Mouse (Mus musculus): ENCODE measurements at regions not wholly inside any gene's neighbourhood (a gene's known extent, or its start where the extent isn't known, plus 50 kb on each side); places are given as distances from the start of the nearest gene placed in this dataset.

DNA sequence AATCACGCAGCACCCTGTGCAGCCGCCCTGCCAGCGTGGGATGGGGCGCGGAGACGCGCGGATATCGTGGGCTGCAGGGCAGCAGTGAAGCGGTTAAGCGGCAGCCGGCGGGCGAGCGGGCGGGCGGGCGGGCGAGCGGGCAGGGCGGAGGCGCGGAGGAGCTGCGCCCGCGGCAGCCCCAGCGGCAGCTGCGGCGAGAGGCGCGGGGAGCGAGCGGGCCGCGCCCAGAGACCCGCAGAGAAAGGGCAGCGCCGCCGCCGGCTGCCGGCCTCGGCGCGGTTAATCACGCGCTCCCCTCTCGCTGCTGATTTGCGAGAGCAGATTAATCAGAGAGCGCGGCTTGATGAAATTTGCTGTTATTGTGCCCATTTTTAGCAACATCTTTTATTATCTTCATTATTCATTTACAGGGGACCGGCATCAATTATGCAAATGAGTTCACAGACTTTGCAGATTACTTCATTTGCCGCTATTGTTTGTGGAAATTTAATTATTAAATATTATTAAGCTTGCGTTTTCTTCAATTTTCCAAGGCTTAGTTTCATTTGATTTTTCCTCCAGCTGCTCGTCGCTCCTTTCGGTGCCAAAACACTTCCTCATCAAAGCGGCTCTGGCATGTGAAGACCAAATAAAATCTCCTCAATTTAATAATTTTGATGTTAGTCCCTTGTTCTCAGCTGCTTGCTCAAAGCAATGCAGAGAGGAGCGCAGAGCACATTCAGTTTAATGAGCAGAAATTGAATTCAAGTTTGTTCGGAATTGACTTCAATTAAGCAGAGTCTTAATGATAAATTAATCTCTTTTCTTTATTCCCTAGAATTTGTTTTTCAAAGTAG lies 219.2 kb upstream of the Pkn2 start:
- Histone ChIP-seq H3K4me1 (ENCODE audit: control insufficient read depth, insufficient read depth, low read length) (peaks cover 8% of the 10 kb centered on the region), H3K27me3 (ENCODE audit: control insufficient read depth, insufficient read depth, low read depth, low read length) (no peaks in the 10 kb centered on the region), H3K9ac (ENCODE audit: low read depth, low read length) (peak overlapping the region; percentile 89), H3K4me2 (ENCODE audit: low read length) (peak overlapping the region; percentile 78), H3K9me3 (replicated peaks; ENCODE audit: control insufficient read depth, low read length, poor library complexity, severe bottlenecking) (no peaks in the 10 kb centered on the region), H3K4me3 (ENCODE audit: low read depth, low read length) (peak overlapping the region; percentile 52), H3K27ac (ENCODE audit: low read length) (peak overlapping the region; percentile 79), H3K36me3 (ENCODE audit: control insufficient read depth, insufficient read depth, low read length) (no peaks in the 10 kb centered on the region)
- 1% methylated on average over 44 of the region's 59 CpGs for WGBS
- peak; percentile 86 for ATAC-seq

DNA sequence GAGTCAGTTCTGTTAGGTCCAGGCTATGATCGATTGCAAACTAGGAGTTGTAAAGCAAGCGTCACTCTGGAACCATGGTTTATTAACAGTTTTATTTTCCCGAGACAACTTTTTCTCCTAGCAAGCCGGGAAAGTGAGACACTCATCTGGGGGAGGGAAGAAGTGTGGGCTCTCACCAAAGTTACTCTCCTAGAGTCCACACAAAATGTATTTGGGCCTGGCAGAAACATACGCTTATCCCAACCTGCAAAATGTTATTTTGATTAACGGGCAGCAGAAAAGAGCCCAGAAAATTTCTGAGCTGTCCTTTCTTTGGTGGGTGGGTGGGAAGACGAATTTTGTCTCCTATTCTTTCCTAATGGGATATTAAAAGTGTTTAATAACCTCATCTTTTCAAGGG lies 218.4 kb upstream of the Pkn2 start:
- H3K9me3 ChIP-seq (replicated peaks; ENCODE audit: control insufficient read depth, low read length, poor library complexity, severe bottlenecking), result no peaks in the 10 kb centered on the region
- no peaks in the 10 kb centered on the region for H3K36me3 ChIP-seq (ENCODE audit: control insufficient read depth, insufficient read depth, low read length)
- H3K27me3 ChIP-seq (ENCODE audit: control insufficient read depth, insufficient read depth, low read depth, low read length), result no peaks in the 10 kb centered on the region
- 69% methylated on average over 7 of the region's 7 CpGs for WGBS
- peak overlapping the region; percentile 78 for H3K4me2 ChIP-seq (ENCODE audit: low read length)
- H3K4me1 ChIP-seq (ENCODE audit: control insufficient read depth, insufficient read depth, low read length), result peaks cover 8% of the 10 kb centered on the region
- H3K27ac ChIP-seq (ENCODE audit: low read length), result peak overlapping the region; percentile 79; the same call in 1 of the 2 replicates
- peak overlapping the region; percentile 52 for H3K4me3 ChIP-seq (ENCODE audit: low read depth, low read length)
- H3K9ac ChIP-seq (ENCODE audit: low read depth, low read length), result no peak overlapping the region; the same call in 1 of the 2 replicates
- ATAC-seq, result no peak; the same call in 1 of the 2 replicates

DNA sequence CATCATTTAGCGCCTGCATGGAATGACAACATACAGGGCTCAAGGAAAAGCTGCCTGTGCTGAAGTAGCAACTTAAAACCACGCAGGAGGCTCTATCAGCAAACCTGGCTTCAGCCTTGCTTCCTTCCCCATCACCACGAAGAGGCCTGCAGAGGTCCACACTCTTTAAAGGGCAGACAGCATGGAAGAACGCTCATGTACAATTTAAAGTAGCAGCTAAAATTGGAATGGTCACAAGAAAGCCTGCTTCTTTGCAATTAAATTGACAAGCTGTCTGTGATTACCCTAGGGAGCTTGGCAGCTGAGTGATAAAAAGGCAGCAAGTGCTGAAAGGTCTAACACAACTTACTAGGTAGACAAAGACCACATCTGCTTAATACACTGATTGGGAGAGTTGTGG lies 210.4 kb upstream of the Pkn2 start:
- ATAC-seq, result 0 out of 2 replicates have a peak, but pooled peaks have one; percentile 17
- no peaks in the 10 kb centered on the region for H3K36me3 ChIP-seq (ENCODE audit: control insufficient read depth, insufficient read depth, low read length)
- 52% methylated on average over 4 of the region's 4 CpGs for WGBS

DNA sequence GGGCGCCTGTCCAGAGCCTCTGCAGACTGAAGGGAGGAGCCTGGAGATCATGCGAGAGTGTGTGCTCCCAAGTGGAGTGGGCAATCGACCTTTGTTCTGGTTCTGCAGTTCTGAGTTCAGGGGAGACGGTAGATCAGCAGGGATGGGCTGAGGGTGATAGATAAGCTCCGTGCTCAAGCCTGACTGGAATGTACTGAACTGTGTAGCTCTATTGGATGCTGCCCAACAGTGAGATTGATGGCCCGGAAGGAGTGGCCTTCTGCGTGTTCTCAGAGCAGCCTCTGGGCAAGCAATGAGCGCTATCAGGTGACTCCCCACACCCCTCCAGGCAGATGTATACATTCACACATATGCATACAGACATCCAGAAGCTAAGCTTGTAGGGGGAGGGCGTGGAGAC lies 209.1 kb upstream of the Pkn2 start:
- 68% methylated on average over 9 of the region's 9 CpGs for WGBS
- Histone ChIP-seq H3K4me2 (ENCODE audit: low read length) (no peak overlapping the region), H3K27me3 (ENCODE audit: control insufficient read depth, insufficient read depth, low read depth, low read length) (no peaks in the 10 kb centered on the region), H3K27ac (ENCODE audit: low read length) (no peak overlapping the region), H3K9ac (ENCODE audit: low read depth, low read length) (no peak overlapping the region), H3K9me3 (replicated peaks; ENCODE audit: control insufficient read depth, low read length, poor library complexity, severe bottlenecking) (no peaks in the 10 kb centered on the region), H3K4me3 (ENCODE audit: low read depth, low read length) (no peak overlapping the region), H3K36me3 (ENCODE audit: control insufficient read depth, insufficient read depth, low read length) (no peaks in the 10 kb centered on the region), H3K4me1 (ENCODE audit: control insufficient read depth, insufficient read depth, low read length) (peaks cover 4% of the 10 kb centered on the region)
- ATAC-seq, result no peak

More for the DNA sequence above, 210.4 kb upstream of the Pkn2 start:
- H3K27ac ChIP-seq (ENCODE audit: low read length), result no peak overlapping the region
- no peak overlapping the region for H3K9ac ChIP-seq (ENCODE audit: low read depth, low read length)
- no peak overlapping the region for H3K4me2 ChIP-seq (ENCODE audit: low read length)
- peaks cover 4% of the 10 kb centered on the region for H3K4me1 ChIP-seq (ENCODE audit: control insufficient read depth, insufficient read depth, low read length)
- H3K9me3 ChIP-seq (replicated peaks; ENCODE audit: control insufficient read depth, low read length, poor library complexity, severe bottlenecking), result no peaks in the 10 kb centered on the region
- no peak overlapping the region for H3K4me3 ChIP-seq (ENCODE audit: low read depth, low read length)
- H3K27me3 ChIP-seq (ENCODE audit: control insufficient read depth, insufficient read depth, low read depth, low read length), result no peaks in the 10 kb centered on the region

DNA sequence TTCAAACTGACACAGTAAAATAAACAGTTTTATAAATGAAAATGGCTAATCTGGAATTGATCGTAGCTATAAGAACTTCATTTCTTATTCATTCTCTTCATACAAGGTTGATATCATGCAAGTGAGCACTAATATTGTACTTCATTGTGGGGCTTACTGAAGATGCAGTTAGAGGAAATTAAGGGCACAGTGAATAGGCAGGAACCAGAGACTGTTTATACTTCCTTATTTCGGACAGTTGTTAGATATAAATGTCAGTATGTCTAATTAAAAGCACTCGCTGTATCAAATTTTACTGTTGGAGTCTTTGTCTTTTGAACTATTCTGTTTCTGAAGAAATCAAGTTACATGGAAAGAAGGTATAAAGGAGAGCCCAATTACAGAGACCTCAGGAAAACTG lies 208.5 kb upstream of the Pkn2 start:
- no peaks in the 10 kb centered on the region for H3K36me3 ChIP-seq (ENCODE audit: control insufficient read depth, insufficient read depth, low read length)
- H3K4me3 ChIP-seq (ENCODE audit: low read depth, low read length), result no peak overlapping the region
- H3K9me3 ChIP-seq (replicated peaks; ENCODE audit: control insufficient read depth, low read length, poor library complexity, severe bottlenecking), result no peaks in the 10 kb centered on the region
- H3K27ac ChIP-seq (ENCODE audit: low read length), result no peak overlapping the region
- no peak overlapping the region for H3K4me2 ChIP-seq (ENCODE audit: low read length)
- no peaks in the 10 kb centered on the region for H3K27me3 ChIP-seq (ENCODE audit: control insufficient read depth, insufficient read depth, low read depth, low read length)
- WGBS, result 90% methylated on average over 3 of the region's 3 CpGs
- H3K9ac ChIP-seq (ENCODE audit: low read depth, low read length), result no peak overlapping the region
- H3K4me1 ChIP-seq (ENCODE audit: control insufficient read depth, insufficient read depth, low read length), result peaks cover 4% of the 10 kb centered on the region
- ATAC-seq, result no peak

DNA sequence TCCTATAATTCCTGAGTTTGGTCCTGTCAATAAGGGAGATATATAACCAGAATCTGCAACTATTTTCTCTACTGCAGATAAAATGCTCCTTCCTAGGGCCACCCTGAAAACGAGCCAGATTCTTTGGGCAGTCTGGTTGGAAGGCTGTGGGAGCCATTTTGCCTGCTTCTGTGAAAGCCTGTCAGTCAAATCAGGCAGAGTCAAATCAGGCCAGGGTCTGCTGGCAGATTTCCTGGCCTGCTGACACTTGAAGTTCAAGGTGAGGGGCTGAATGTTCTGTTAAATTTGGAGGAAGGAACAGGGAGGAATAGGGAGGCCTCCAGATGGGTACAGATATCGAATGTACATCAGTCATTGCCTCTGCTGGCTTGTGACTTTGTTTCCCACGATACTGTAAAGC lies 206.0 kb upstream of the Pkn2 start:
- Histone ChIP-seq H3K9me3 (replicated peaks; ENCODE audit: control insufficient read depth, low read length, poor library complexity, severe bottlenecking) (no peaks in the 10 kb centered on the region), H3K9ac (ENCODE audit: low read depth, low read length) (no peak overlapping the region), H3K27me3 (ENCODE audit: control insufficient read depth, insufficient read depth, low read depth, low read length) (no peaks in the 10 kb centered on the region), H3K27ac (ENCODE audit: low read length) (no peak overlapping the region), H3K4me2 (ENCODE audit: low read length) (no peak overlapping the region), H3K4me3 (ENCODE audit: low read depth, low read length) (no peak overlapping the region), H3K4me1 (ENCODE audit: control insufficient read depth, insufficient read depth, low read length) (peaks cover under 1% of the 10 kb centered on the region; the same call in 1 of the 2 replicates), H3K36me3 (ENCODE audit: control insufficient read depth, insufficient read depth, low read length) (no peaks in the 10 kb centered on the region)
- no peak for ATAC-seq
- WGBS, result 77% methylated on average over 3 of the region's 3 CpGs

DNA sequence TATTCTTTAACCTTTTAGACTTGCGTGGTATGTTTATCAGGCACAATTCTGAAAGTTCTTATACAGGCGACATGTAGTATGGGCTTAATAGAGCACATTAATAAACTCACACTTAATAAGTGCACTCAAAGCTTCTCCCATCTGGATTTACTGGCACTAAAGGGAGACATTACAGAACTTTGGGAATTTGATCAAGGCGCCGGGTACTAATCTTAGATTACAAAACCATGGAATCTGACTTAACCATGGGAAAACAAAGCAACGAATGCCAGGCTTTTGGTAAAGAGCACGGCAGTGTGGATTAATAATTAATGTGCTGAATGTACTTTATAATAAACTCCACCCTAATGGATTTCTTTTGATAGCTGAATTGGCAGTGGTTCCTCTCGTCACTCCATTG lies 196.5 kb upstream of the Pkn2 start:
- no peak overlapping the region for H3K4me3 ChIP-seq (ENCODE audit: low read depth, low read length)
- no peaks in the 10 kb centered on the region for H3K4me1 ChIP-seq (ENCODE audit: control insufficient read depth, insufficient read depth, low read length)
- ATAC-seq, result no peak
- WGBS, result 83% methylated on average over 7 of the region's 7 CpGs
- no peaks in the 10 kb centered on the region for H3K9me3 ChIP-seq (replicated peaks; ENCODE audit: control insufficient read depth, low read length, poor library complexity, severe bottlenecking)
- no peak overlapping the region for H3K27ac ChIP-seq (ENCODE audit: low read length)
- H3K9ac ChIP-seq (ENCODE audit: low read depth, low read length), result no peak overlapping the region
- H3K27me3 ChIP-seq (ENCODE audit: control insufficient read depth, insufficient read depth, low read depth, low read length), result no peaks in the 10 kb centered on the region
- H3K4me2 ChIP-seq (ENCODE audit: low read length), result no peak overlapping the region
- H3K36me3 ChIP-seq (ENCODE audit: control insufficient read depth, insufficient read depth, low read length), result no peaks in the 10 kb centered on the region

DNA sequence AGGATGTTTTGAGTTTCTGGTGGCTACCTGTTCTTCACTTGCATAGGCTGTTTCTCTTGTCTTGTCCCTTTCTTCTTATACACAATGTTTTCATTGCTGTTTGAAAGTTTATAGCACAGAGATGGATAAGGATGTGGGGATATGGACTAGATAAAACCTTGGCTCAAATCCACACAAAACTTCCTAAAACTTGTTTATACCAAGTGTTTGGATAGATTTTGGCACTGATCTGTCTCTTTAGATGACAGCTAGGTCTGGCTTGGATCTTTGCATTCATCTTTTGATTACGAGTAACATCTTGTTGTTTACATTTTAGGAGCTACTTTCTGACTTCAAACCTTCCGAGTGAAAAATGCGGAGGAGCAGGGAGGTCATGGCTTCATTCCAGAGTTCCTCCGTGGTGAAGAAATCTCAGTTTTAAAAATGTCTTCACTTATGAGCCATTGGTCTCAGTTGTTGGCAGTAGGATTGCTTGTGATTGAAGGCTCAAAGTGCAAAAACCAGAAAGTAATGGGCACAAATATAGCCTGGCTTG lies 190.1 kb upstream of the Pkn2 start:
- WGBS, result 85% methylated on average over 4 of the region's 4 CpGs
- Histone ChIP-seq H3K27ac (ENCODE audit: low read length) (no peak overlapping the region), H3K9me3 (replicated peaks; ENCODE audit: control insufficient read depth, low read length, poor library complexity, severe bottlenecking) (no peaks in the 10 kb centered on the region), H3K4me2 (ENCODE audit: low read length) (no peak overlapping the region), H3K27me3 (ENCODE audit: control insufficient read depth, insufficient read depth, low read depth, low read length) (no peaks in the 10 kb centered on the region), H3K9ac (ENCODE audit: low read depth, low read length) (no peak overlapping the region), H3K4me3 (ENCODE audit: low read depth, low read length) (no peak overlapping the region), H3K4me1 (ENCODE audit: control insufficient read depth, insufficient read depth, low read length) (no peaks in the 10 kb centered on the region), H3K36me3 (ENCODE audit: control insufficient read depth, insufficient read depth, low read length) (no peaks in the 10 kb centered on the region)
- ATAC-seq, result no peak

DNA sequence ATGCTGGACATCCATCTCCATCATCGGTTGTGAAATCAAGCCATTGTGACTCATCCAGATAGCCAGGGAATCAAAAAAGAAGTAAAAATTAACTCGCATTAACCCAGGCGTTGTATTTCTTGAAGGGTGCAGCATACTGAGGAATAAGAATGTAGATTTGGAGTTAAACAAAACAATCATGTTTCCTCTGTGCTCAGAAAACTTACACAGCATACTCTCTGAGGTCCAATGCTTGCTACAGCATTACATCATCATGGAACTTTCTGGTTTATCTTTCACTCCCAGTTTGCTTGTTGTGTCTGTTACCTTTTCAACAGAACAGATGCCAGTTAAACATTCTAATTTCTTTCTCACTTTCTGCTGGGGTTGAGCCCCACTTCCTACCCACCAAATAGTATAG lies 173.1 kb upstream of the Pkn2 start:
- Histone ChIP-seq H3K27me3 (ENCODE audit: control insufficient read depth, insufficient read depth, low read depth, low read length) (no peaks in the 10 kb centered on the region), H3K9ac (ENCODE audit: low read depth, low read length) (no peak overlapping the region), H3K27ac (ENCODE audit: low read length) (no peak overlapping the region), H3K9me3 (replicated peaks; ENCODE audit: control insufficient read depth, low read length, poor library complexity, severe bottlenecking) (no peaks in the 10 kb centered on the region), H3K4me1 (ENCODE audit: control insufficient read depth, insufficient read depth, low read length) (no peaks in the 10 kb centered on the region), H3K4me3 (ENCODE audit: low read depth, low read length) (no peak overlapping the region), H3K36me3 (ENCODE audit: control insufficient read depth, insufficient read depth, low read length) (no peaks in the 10 kb centered on the region), H3K4me2 (ENCODE audit: low read length) (no peak overlapping the region)
- ATAC-seq, result no peak
- WGBS, result 98% methylated on average over 3 of the region's 3 CpGs
